Mouse (Mus musculus) embryo, embryonic 11 days (tissue): ENCODE results near the gene Shisal2b.
"Not testable (repeated sequence)": the region's sequence is repeated elsewhere in the genome, so short reads cannot be mapped to it uniquely, and the experiment has no call there.

Experiments used
- DNase-seq: peaks from one replicate; pipeline ENCODE4 v3.0.0-alpha.2; 2015

Shisal2b gene

DNA sequence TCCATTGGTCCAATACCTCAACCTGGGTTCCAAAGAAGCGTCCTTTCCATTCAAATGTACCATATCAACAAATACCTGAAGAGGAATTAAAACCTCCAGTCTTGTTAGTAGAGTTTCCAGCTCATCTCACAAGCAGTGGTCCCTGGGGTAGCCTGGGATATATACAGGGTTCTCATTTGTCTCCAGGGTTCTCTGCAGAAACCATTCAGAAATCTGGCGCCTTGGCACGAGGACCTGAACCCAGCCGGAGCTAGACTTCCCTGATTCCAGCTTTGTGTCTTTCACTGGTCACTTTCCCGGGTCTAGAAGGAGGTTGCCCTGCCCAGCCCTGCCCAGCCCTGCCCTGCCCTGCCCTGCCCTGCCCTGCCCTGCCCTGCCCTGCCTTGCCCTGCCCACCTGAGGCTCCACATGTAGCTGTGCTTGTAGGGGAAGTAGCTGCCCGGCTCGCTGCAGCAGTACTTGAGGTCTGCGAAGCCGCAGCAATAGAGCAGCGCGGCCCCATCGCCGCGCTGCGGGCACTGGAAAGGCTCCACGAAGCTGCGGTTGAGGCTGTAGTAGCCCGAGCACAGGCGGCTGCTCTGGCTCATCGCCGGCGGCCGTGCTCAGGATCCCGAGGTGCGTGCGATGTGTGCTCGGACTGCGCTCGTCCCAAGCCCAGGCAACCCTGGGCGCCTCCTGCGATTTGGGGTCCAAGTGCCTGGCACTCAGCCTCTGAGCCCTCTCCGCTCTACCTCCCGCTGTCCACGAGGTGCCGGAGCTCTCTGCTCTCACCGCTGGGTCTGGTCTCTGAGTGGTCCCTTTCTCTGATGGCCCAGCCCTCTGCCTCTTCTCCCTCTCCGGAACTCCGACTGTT lies at the start of gene Shisal2b:
TSS of gene Shisal2b (minus strand) at position 767 of the 853 bp plus-strand sequence.
- peak; percentile 79 for DNase-seq

GRCm38 (mm10) chr13:104911626-104912025 lies 47.9 kb upstream of the Shisal2b start:
- DNase-seq, result not testable (repeated sequence)

GRCm38 (mm10) chr13:104911006-104911405 lies 47.3 kb upstream of the Shisal2b start:
- DNase-seq, result not testable (repeated sequence)

DNA sequence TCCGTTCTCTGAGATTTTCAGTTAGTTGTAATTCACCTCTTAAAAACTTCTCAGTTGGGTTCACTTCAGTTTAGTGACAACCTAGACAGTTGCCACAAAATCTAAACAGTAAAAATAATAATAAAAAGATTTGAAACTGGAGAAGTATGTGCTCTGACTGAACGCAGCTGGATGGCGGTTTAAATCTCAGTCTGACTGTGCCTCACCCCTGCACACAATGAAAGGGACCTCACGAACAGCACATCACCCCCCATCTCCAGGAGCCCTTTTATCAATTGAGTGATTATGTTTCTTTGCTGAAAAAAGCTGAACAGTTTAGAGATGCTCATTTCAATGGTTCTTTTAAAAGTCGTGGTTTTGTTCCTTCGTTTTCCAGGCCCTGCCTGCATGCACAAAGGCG lies 45.0 kb upstream of the Shisal2b start:
- DNase-seq, result no peak

DNA sequence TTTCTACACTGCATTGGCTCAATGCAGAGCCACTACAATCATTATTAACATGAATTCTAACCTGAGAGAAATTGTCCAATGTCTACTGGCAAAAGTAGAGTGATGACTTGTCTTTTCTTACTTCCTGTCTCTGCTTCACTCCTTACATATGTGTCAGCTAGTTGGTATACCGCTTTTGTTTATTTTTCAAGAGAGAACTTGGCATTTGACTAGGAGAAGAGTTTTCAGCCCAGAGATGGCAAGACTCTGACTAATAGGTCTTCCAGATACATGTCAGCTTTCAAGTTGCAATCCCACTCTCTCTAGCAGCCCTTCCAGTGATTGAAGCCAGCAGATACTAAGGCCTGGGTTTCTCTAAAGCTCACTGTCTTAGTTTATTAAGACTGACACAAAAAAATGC lies 31.1 kb upstream of the Shisal2b start:
- no peak for DNase-seq

DNA sequence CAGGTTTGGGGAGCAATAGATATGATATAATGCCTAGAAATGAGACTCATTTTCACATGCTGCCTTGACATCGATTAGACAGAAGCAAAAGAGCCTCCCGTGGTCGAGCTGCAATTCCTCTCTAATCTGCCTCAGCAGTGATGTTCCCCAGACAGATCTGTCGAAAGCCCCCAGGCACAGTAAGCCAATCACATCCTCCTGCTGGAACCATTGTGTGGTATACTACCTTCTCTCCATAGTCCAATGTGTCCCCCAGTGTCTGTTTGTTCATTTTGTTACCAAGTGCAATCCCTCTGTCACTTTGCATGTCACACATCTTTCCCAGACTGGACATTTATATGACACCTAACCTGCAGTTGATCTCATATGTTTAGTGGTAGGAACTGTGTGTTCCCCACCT lies 28.6 kb upstream of the Shisal2b start:
- DNase-seq, result no peak

- no peak for DNase-seq
These were observed 22.8 kb upstream of the Shisal2b start for GRCm38 (mm10) chr13:104886308-104887032.

DNA sequence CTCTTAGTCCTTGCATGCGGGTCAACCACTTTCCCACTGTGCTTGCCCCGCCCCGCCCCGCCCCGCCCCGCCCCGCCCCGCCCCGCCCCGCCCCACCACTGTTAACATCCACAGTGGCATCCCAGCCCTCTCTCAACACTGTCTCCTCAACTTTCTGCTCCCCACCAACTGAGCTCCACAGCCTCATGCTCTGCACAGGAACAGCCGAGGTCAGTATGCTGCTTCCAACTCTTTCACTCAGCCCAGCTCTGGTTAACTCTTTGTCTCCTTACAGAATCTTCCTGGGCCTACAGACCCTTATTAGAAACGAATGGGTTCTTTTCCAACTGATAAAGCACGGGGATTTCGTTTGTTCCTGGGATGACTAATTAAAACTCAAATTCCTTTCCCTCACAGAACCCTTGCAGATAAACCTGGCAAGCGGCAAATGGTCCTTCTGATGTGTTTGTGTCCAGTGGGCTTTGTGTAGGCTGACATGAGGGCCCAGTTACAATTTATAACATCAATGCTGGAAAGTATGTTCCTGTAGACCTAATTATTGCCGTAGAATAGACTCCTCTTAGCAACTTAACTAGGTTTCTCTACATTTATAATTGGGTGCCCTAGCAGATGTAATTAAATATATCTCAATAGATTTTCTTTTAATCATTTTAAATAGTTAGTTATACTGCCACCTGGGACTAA lies 20.0 kb upstream of the Shisal2b start:
- DNase-seq, result no peak

GRCm38 (mm10) chr13:104878508-104878907 lies 14.8 kb upstream of the Shisal2b start:
- no peak for DNase-seq

- no peak for DNase-seq
These were observed 6.2 kb upstream of the Shisal2b start for GRCm38 (mm10) chr13:104869907-104870306.

- DNase-seq, result no peak
These were observed 3.0 kb upstream of the Shisal2b start for GRCm38 (mm10) chr13:104866726-104867125.

DNA sequence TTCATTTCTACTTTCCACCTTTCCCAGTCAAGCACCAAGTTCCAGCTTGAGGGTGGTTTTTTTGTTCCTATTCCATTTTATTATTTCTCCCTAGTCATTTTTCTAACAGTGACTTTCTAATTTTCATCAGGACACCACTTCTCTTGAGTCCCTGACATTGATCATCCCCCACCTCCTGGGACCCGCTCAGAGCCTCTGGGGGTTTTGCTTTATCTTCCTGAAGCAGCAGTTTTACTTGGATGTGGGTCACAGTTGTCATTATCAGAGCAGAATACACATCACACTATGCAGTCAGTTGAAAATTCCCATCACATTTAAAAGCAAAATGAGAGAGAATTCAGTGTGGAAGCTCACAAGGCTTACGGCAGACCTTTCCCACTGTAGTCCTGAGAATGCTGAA lies 10.0 kb downstream of the Shisal2b start:
- DNase-seq, result no peak

DNA sequence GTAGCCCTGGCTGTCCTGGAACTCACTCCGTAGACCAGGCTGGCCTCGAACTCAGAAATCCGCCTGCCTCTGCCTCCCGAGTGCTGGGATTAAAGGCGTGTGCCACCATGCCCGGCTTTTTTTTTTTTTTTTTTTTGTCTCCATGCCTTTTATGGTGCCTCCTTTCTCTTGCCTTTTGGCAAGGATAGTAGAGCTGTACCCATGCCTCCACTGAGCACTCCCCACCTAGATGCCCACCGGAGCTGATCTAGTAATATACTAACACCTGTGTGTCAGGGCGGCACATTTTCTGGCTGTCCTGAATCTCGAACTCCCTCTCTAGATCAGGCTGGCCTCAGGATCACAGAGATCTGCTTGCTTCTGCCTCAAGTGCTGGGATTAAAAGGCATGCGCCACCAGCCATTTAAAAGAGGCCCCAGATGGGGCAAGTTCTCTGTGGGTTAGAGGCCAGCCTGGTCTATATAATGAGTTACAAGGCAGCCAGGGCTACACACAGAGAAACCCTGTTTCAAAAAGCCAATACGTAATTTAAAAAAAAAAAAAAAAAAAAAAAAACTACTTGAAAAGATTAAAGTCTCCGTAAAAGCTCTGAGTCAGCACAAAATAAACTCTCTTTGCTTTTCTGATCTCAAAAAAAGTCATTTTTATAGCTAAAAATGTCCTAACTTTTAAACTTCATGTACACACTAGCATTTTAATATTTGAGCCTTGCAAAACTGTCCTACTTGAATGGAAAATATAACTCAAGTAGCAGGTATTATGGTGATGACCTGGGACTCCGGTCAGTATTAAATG lies 20.2 kb downstream of the Shisal2b start:
- DNase-seq, result no peak

GRCm38 (mm10) chr13:104841937-104842336 lies 21.8 kb downstream of the Shisal2b start:
- no peak for DNase-seq

DNA sequence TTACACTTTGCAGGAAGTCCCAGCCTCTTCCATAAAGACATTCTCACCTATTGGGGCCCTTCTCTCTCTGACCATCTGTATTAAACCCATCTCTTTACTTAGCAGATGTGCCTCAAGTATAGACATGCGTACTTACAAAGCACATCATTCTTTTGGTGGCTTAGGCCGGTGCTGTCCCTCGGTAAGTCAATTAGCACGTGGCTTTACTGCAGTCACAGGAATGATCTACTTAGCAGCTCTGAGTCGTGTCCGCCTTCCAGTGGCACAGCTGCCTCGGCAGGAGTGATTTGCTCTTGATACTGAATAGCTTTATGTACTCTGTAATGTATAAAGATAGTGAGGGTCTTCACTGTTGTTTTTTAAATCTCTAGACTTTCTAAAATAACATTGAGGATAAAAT lies 26.1 kb downstream of the Shisal2b start:
- no peak for DNase-seq

- no peak for DNase-seq
These were observed 30.9 kb downstream of the Shisal2b start for GRCm38 (mm10) chr13:104832811-104833210.

DNA sequence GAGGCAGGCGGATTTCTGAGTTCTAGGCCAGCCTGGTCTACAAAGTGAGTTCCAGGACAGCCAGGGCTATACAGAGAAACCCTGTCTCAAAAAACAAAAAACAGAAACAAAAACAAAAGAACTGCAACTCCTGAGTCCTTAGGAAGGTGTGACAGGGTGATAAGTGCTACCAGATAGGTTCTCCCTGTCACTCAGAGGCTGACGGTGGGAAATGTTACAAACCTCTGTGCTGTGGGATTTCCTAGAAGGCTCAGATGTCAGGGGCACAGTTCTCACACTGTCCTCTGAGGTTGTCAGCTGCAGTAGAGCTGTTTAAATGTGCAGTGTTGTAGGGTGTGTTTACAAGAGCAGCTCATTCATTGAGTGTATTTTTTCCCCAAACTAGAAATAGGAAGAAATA lies 38.2 kb downstream of the Shisal2b start:
- no peak for DNase-seq

- peak; percentile 53 for DNase-seq
These were observed 41.3 kb downstream of the Shisal2b start for GRCm38 (mm10) chr13:104822411-104822838.

- no peak for DNase-seq
These were observed 41.8 kb downstream of the Shisal2b start for GRCm38 (mm10) chr13:104821908-104822307.

- DNase-seq, result no peak
These were observed 42.5 kb downstream of the Shisal2b start for GRCm38 (mm10) chr13:104821192-104821591.

DNA sequence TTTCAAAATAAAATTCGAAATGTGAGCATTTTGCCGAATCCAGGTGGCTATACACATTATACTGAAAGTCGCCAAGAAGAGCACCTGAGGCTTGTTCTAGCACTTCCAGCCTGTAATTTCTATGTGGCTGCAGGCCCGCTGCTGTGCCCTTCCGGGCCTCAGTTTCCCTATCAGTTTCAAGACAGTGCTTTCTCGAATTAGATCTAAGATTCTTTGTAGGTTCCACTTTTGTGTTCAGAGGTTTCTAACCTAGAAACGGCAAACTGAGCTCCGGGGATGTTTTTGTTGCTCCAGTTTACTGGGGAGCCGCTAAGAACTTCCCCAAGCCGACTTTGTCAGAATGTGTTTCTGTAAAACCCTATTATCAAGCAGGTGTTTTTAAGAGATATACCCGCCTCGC lies 46.0 kb downstream of the Shisal2b start:
- DNase-seq, result no peak
